Mouse (Mus musculus) mouse embryonic stem cell (cell line): Measurements from ENCODE around the gene Cabin1.
"Not testable (repeated sequence)": the region's sequence is repeated elsewhere in the genome, so short reads cannot be mapped to it uniquely, and the experiment has no call there.

Experiments used
- in situ Hi-C, 2 experiments: fragments of 300-500 bp; cut with MboI; formaldehyde crosslinking; loops; 1 replicate in 1 of 2; 3 replicates in 1 of 2; pipeline ENCODE4 v1.14.3; 2019 to 2020; ENCODE audit warnings: low sequenced_read_pairs in 2 of 2, low pct_unique_long_range_greater_than_20kb in 1 of 2, mixed read lengths in 1 of 2; ENCODE audit not compliant: unreplicated experiment in 1 of 2

The Cabin1 gene

DNA sequence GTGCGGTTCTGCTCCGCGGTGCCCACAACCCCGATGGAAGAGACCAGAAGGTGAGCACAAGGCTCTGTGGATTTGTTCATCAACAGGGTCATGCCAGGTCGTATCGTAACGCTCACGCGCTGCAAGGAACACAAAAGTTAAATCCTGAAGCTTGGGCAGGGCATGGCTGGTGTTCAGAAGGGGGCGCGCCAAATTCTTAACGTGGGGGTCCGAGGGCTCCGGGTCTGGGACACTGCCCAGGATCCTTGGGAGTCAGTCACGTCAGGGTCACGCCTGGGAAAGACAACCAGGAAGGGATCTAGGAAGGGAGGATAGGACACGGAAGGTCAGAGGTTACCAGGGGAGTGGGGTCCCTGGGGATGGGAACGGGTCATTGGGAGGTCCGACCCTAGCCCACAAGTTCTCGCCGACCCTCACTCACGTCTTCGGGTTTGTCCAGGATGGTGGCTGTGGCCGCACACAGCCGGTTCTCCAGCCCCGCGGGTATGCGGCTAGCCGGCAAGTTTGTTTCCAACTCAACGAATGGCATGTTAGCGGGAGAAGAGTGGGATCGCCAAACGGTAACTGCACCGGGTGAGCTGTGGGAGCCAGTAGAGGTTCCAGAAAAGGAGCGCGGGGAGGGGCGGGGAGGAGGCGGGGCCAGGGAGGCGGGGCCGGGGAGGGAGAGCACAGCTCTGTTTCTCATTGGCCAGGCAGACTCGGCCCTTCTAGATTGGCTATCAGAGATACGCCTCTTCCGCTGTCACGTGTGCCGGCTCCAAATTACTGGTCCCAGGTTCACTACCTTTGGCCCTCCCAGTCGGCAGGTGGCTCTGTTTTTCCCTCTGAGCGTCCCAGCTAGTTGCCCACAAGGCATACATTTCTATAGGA is 8.9 kb upstream of the Cabin1 start, which contains the start of gene Ddt:
Gene Ddt, minus strand, starts transcription at position 620 of the 870 bp plus-strand sequence.
- in situ Hi-C loops: no loop called here

DNA sequence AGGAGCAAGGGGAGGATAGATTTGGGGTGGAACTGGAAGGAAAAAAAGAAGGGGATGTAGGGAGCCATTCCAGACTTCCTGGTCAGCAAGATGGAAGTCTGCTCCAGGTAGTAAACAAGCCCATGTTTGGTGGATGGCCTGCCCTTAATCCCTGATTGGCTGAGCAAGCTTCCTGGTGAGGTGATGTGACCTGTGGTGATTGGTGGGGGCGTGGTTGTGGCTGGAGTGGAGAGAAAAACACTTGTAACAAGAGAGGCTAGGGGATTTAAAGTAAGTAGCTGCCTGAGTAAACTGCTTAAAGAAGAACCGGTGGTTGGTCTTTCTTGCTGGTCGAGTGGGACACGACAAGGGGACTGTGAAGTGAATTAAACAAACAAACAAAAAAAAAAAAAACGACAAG is 3.6 kb upstream of the Cabin1 start:
- in situ Hi-C loops: not testable (repeated sequence)

DNA sequence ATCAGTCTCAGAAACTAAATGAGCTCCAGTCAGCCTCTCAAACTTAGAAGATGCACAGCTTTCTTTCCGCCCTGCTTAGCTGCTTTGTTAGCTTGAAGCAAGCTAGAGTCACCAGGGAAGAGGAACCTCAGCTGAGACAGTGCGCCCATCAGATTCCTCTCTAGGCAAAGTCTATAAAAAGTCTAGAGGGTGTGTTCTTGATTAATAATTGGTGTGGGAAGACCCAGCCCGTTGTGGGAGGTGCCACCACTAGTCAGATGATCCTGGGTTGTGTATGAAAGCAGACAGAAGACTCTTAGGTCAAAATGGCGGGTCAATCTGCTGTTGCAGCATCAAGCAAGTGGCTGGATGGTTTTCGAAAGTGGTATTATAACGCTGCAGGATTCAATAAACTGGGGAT is 2.7 kb upstream of the Cabin1 start:
- in situ Hi-C loops: no loop called here

DNA sequence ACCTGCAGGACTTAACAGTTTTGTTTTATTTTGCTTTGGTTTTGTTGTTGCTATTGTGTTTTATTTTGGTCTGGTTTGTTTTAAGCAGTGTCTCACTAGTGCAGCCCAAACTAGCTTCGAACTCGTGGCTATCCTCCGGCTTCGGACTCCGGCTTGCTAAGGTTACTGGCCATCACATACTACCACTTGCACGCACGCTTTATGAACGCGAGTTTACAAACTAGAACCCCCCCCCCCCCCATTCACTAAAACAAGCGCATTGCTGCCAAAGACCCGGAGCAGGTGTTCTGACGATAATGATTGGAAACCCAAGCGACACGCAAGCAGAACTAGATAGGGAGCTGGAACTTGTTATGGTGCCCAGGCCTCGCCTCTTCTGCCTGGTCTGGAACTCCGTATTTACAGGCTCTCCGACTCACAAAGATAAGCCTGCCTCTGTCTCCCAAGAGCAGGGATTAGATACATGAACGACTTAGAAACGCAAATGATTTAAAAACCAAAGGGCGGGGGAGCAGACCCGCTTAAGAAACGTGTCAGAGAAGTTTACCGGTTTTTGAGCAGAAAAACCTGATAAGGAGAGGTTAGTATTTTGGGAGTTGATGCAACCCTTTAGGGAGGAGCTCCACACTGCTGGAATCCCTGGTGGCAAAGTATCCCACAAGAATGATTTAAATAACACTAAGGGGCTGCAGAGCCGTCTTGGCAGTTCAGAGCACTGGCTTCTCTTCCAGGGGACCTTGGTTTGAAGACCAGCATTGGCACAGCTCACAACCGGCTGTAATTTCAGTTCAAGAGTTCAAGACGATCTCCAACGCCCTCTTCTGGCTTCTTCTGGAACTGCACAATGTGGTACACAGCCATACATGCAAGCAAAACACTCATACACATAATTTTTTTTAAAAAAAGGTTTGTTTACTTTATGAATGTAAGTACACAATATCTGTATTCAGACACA is 655 bp upstream of the Cabin1 start:
- in situ Hi-C loops: no loop called here

DNA sequence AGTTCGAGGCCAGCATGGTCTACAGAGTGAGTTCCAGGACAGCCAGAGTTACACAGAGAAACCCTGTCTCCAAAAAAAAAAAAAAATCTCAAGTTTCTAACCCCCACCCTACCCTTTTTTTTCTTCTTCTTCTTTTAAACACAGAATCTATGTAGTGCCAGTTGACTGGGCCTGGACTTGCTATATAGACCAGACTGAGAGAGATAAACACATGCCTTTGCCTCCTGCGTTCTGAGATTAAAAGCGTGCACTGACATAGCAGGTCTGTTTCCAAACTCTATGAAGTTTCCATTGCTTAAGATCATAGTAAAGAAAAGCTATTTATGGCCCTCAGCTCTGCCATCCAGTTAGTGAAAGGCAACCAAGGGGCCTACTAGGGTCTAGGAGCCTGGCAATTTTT is 1.7 kb downstream of the Cabin1 start:
- in situ Hi-C loops: no loop called here

DNA sequence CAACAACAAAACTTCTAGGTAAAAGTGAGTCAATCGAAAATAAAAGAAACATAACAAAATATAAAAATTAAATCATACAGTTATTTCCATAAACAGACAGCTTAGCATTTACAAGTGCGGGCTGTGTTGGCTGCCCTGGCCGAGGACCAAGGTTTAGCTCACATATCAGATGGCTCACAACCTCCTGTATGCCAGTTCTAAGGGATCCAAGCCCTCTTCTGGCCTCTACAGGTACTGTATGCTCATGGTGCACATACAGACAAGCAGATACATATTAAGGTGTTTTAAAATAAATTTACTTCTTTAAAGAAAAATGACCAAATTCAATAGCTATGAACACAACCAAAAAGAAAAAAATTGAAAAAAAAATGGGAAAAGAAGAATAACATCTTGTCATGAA is 3.8 kb downstream of the Cabin1 start:
- in situ Hi-C loops: no loop called here

DNA sequence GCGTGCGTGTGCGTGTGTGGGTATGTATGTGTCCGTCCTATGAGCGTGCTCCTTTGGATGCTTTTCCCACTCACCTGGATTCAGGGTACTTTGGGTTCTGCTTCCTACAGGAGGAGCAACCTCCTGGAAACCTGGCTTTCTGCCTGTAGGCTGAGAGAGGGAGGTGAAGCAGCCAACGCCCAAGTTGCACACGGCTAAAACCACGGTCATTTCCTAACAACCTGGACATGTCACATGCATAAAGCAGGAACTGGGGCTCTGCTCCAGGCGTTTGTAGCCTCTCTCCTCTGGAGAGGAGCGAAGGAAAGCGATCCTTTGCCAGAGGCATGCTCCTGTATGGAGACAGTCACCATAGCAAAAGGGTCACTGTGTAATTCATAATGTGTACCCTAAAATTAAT is 7.4 kb downstream of the Cabin1 start:
- in situ Hi-C loops: no loop called here

DNA sequence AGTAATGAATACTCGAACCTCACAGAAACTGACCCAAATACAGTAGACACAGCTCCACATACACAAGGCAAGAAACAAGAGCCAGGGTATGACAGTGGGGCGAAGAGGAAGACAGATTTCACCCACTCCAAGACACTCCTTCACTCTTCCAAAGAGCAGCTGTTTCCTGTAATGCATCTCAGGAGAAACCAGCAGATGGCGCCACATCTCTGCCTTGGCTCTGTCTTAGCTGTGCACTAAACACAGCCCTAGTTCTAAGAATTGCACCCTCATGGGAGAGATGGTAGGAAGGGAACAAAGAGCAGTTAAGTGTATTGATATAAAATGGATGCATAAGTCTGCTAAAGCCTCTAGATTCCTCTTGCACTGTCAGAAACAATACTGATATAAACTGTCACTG is 20.1 kb downstream of the Cabin1 start:
- in situ Hi-C loops: loop anchor here (10.0 to 25.0 kb wide), 2 partner anchors 111 to 218 kb away; partner anchors contain the start of gene Gm5134 (in 1 of the 2)

DNA sequence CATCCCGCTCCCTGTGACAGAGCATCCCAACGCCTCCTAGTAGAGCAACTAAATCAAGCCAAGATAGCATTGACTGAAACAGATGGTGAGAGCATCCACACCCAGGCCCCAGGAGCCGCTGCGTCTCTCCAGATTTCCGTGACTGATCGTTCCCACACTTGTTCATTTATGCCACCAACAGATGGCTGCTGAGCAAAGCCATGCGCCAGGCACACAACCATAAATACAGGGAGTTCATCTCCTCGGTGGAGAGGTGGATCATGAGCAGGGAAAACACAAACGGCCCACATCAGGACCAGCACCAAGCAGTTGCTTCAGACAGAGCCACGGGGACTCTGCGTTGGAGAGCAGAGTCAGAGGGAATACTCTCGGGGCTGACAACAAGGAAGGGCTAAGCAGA is 20.8 kb downstream of the Cabin1 start:
- in situ Hi-C loops: loop anchor here (10.0 to 25.0 kb wide), 2 partner anchors 111 to 219 kb away; partner anchors contain the start of gene Gm5134 (in 1 of the 2)

DNA sequence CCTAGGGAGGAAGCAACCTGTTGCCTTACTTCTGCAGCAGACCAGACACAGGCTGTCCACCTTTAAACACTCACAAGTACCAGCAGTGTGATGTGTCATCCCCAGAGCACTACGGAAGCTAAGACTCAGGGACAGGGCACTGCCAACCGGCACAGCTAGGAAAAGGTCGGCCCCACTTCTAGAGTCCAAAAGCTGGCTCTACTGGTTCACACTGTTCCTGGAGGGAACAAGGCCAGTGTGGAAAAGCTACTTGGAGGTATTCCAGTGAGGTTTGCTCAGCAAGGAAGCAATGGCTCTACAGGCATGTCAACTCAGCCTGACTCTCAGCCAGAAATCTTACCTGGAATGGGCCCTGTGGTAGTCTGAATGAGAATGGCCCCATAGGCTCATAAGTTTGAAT is 23.3 kb downstream of the Cabin1 start:
- in situ Hi-C loops: loop anchor here (10.0 to 25.0 kb wide), 2 partner anchors 114 to 221 kb away; partner anchors contain the start of gene Gm5134 (in 1 of the 2)

DNA sequence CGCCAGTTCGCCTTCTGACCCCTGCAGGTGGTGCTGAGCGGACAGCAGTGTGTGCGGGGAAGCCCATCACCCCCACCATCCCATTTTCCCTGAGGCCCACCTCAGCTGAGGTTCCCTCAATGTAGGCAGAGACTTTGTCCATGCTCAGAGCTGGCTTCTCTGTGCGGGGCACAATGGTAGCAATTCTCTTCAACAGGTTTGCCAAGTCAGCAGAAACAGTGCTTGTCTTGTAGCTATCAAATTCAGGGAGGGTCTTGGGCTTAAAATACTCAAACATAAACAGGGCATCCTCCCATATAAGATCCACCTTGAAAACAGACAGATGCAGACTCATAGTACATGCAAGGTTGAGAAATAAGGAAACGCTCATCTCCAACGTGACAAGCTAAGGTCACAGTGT is 38.7 kb downstream of the Cabin1 start:
- in situ Hi-C loops: loop anchor here in 1 of 2 experiments (25.0 kb wide), 1 partner anchor 237 kb away; the partner anchor contains the start of gene Gm5134

DNA sequence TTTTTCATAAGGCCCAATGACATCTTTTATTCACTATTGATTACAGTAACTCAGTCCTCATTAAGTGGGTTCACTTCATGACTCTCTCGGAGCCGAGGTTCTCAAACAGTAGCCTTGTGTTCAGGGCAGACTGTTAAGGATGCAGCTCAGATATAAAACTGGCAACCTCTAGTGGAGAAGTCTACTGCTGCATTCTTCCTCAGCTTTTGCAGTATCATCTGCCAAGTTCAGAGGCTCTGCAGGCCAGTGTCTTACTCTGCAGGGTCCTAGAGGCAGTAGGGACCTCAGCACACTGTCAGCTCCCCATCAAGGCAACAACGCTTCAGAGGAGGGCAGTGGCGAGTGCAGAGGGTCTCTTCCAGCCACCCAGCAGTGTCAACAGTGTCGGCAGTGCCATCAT is 43.9 kb downstream of the Cabin1 start:
- in situ Hi-C loops: no loop called here

DNA sequence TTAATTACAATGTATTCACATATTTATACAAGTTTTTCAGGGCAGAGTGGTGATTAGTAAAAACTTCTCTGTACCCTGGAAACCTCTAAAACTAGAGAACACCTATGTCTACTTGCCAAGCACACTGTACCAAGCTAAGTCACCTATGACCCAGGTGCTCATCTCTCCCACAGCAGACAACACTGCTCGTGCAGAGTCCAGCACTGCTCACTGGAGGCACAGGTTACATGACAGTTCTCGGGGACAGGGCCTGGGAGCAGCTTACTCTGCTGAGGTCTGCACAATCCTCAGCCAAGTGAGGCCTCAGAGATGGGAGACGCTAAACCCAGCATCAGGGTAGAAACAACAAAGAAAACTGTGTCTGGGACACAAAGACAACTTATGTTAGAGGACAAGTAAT is 49.3 kb downstream of the Cabin1 start:
- in situ Hi-C loops: no loop called here

DNA sequence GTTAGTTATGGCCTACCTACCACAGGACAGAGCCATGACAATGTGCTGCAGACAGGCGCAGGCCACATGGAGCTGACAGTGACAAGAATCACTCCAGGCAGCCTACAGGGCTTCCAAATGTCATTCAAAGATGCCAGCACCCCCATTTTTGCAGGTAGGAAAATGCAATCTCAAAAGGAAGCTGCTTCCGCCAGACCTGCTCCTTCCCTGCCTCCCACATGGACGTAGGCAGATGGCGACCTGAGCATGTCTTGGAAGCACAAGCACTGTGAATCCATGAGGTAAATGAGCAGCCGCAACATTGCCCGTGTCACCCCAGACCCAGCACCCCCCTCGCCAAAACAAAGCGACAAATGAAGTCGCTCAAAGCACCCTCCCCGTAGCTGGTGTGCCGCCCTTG is 51.1 kb downstream of the Cabin1 start:
- in situ Hi-C loops: no loop called here

DNA sequence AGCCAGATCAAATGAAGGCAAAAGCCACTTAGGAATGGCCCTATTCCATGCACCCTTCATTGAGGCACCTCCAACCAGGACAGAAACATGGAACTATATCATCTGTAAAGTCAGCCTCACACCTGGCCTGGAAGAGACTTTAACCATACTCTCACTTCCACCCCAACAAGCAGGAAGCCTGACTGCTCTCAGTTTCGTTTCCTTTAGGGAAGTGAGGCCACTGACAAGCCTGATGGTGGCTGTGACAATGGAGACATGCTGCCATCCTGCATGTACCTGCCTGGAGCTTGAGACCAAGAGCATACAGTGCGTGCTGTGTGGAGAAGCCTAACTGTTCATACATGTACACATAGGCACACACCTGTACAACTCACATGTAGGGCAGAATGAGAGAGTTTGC is 53.9 kb downstream of the Cabin1 start:
- in situ Hi-C loops: no loop called here

DNA sequence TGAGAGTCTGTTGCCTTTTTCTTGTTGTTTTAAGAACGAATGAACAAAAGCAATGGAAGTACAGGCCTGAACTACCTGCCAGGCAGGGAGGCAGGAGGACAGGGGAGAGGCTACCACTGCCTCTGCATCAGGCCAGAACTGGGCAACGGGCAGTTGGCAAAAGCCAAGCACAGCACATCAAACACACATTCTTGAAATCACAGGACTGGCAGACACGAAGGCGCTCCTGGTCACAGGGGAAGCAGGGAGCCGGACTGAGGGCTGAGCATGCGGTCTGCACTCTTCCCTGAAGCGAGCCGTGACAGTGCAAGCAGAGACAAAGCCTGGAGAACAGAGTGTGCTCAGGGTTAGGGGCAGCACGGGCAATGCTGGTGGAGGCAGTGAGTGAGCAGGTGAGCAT is 54.9 kb downstream of the Cabin1 start:
- in situ Hi-C loops: loop anchor here in 1 of 2 experiments (10.0 kb wide), 1 partner anchor 124 kb away; the partner anchor contains the start of gene Ggt5

DNA sequence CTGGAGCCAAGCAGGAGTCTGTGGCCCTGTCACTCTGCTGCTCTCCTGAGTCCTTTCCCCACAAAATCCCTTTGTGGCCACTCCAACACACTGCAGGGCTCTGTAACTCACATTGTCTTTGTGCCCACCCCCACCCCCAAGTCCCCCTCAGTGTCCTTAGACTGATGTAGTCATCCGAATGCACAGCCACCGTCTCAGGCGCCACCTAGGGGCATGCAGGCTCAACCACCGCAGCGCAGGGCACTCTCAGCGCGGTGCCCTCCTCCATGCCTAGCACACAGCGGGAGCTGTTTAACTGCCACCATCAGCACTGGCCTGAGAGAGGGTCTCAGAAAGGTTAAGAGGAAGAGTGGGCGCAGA is 55.5 kb downstream of the Cabin1 start:
- in situ Hi-C loops: loop anchor here in 1 of 2 experiments (10.0 kb wide), 1 partner anchor 124 kb away; the partner anchor contains the start of gene Ggt5

DNA sequence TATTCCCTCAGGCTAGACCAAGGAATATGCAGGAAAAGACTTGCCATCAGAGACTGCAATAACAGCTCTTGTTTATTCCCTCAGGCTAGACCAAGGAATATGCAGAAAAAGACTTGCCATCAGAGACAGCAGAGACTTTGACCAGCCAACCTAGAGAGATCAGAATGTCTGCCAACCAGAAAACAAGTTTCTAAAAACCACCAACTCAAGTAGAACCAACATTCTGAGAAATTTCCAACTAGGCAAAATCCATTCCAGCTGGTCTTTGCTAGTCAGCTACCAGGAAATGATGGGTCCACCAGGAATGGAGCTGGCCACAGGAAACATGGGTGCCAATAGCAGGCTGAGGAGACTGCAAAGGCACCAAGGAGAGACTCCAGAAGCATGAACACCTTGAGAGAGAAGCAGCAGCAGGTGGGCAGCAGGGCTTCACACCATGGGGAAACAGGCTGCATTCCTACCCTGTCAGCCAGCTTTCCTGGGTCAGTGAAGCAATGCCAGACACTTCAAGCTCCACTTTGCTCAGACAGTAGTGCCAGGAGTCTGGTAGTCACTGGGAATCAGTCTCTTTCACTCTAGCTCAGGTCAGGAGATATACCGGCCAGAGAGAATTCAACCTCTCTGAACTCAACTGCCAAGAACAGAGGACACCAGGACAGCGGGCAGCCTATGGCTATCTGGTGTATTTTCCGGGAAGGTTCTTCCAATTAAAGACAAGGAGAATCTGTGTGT is 56.1 kb downstream of the Cabin1 start:
- in situ Hi-C loops: loop anchor here in 1 of 2 experiments (10.0 kb wide), 1 partner anchor 123 kb away; the partner anchor contains the start of gene Ggt5
